ENCODE assay signal across 14 mouse cellular contexts in genomic region chr13:72412656-72413055, GRCm38 (mm10).
"Had no signal": no experiment of that assay in that cellular context is flagged by ENCODE, and none has a peak within 500 bp of the region (broad histone marks: within the 10 kb centered on the region; RNA-seq: fewer than 3 reads in every experiment).

No protein-coding gene starts in this region.

- H3K9ac ChIP-seq: lung, embryonic 14.5 days; midbrain, embryonic 13.5 days; midbrain, embryonic 15.5 days; neural tube, embryonic 12.5 days; stomach, embryonic 15.5 days had no signal

- H3K9me3 ChIP-seq: midbrain, embryonic 13.5 days; midbrain, embryonic 15.5 days; neural tube, embryonic 12.5 days; stomach, embryonic 15.5 days had no signal

- H3K4me3 ChIP-seq: megakaryocyte, embryonic 14.5 days; midbrain, embryonic 13.5 days; midbrain, embryonic 15.5 days; neural tube, embryonic 12.5 days; stomach, embryonic 15.5 days had no signal

- H3K4me2 ChIP-seq: lung, embryonic 14.5 days; midbrain, embryonic 11.5 days; midbrain, embryonic 13.5 days; midbrain, embryonic 15.5 days; neural tube, embryonic 12.5 days; stomach, embryonic 15.5 days had no signal

- ATAC-seq: midbrain, embryonic 13.5 days; midbrain, embryonic 15.5 days had no signal

- H3K36me3 ChIP-seq: midbrain, embryonic 13.5 days; midbrain, embryonic 15.5 days; neural tube, embryonic 12.5 days; stomach, embryonic 15.5 days had no signal

- H3K27ac ChIP-seq: midbrain, embryonic 13.5 days; midbrain, embryonic 15.5 days; neural tube, embryonic 12.5 days; stomach, embryonic 15.5 days; stomach, postnatal 0 days had no signal

- H3K4me1 ChIP-seq: megakaryocyte, embryonic 14.5 days; neural tube, embryonic 12.5 days; stomach, embryonic 15.5 days had no signal

- DNase-seq: lung, embryonic 14.5 days; lung, postnatal 10 days; lung, postnatal 4 days; right cerebral cortex, postnatal 14 days; thymus, adult 2 months; thymus, postnatal 25 days; thymus, postnatal 4 days had no signal

- H3K27me3 ChIP-seq: megakaryocyte, embryonic 14.5 days; midbrain, embryonic 15.5 days; neural tube, embryonic 12.5 days; stomach, embryonic 15.5 days had no signal
